In the genomic region with DNA sequence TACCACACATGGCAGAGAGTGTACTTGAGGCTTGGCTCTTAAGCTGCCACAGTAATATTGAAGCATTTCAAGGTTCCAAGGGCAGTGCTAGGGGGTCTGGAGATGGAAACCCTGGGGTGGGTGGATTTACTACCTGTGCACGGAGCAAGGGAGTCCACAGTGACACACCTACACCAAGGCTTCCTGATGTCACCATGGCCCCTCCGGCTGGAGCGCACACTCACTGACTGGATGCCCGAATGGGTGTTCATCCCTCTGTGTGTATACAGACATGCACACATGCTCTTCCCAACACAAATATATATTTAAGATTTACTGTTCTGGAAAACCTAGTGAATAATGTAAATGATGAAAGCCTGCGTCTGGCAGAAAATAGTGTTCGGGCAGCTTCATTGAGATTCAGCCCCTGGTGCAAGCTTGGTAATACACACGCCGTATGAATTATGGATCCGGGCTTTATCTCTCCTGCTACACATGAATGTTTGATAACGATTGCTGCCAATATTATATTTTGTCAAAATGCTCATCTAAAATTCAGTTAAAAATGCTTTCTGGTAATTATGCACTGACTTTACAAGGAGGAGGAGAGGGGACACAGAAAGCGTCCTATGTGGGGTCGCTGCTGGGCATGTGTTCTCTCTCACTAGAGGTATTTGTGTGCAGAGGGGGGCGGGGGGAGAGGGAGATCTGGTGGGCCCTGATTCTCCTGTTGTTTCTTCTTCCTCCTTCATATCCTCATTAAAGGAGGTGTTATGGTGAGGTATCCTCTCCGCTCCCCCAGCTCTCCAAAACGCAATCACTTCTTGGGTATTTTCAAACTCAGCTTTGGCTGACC, we compare ENCODE assay signal across 28 mouse cellular contexts.
A peak's percentile ranks its signal among the peaks of the same experiment; 100 is the strongest.
DNase-seq lines count a peak whose midpoint lies in the region; ATAC-seq lines count a peak whose summit lies in the region.
"Had no signal": no experiment of that assay in that cellular context is flagged by ENCODE, and none has a peak within 500 bp of the region (broad histone marks: within the 10 kb centered on the region; RNA-seq: fewer than 3 reads in every experiment).

No protein-coding gene starts in this region.

- no peaks in the 10 kb centered on the region for H3K4me1 ChIP-seq in forebrain, embryonic 14.5 days (ENCODE audit: control insufficient read depth, insufficient read depth, low read length)
- H3K4me1 ChIP-seq in forebrain, embryonic 11.5 days (replicated peaks; ENCODE audit: control insufficient read depth, insufficient read depth, low read length): no peaks in the 10 kb centered on the region
- H3K4me1 ChIP-seq in hindbrain, embryonic 13.5 days (replicated peaks): no peaks in the 10 kb centered on the region; the same call in 1 of the 2 replicates
- H3K4me1 ChIP-seq in hindbrain, embryonic 10.5 days (replicated peaks): peaks cover 6% of the 10 kb centered on the region; the same call in 1 of the 2 replicates
- H3K4me1 ChIP-seq in neural tube, embryonic 13.5 days (replicated peaks): peaks cover 4% of the 10 kb centered on the region; the same call in 1 of the 2 replicates
- H3K4me1 ChIP-seq in neural tube, embryonic 15.5 days: peaks cover 10% of the 10 kb centered on the region
- H3K4me1 ChIP-seq: kidney, embryonic 15.5 days; limb, embryonic 12.5 days; liver, embryonic 15.5 days had no signal

- no peaks in the 10 kb centered on the region for H3K27me3 ChIP-seq in forebrain, embryonic 14.5 days (replicated peaks; ENCODE audit: control insufficient read depth, insufficient read depth, low read length)
- H3K27me3 ChIP-seq in forebrain, embryonic 11.5 days (ENCODE audit: control insufficient read depth, insufficient read depth, low read length): no peaks in the 10 kb centered on the region
- no peaks in the 10 kb centered on the region for H3K27me3 ChIP-seq in hindbrain, embryonic 13.5 days
- H3K27me3 ChIP-seq in hindbrain, embryonic 10.5 days (ENCODE audit: insufficient read depth, poor library complexity, severe bottlenecking): 0 out of 2 replicates have a peak, but pooled peaks cover 4% of the 10 kb centered on the region
- H3K27me3 ChIP-seq in neural tube, embryonic 13.5 days: no peaks in the 10 kb centered on the region
- H3K27me3 ChIP-seq in neural tube, embryonic 15.5 days (replicated peaks): no peaks in the 10 kb centered on the region
- H3K27me3 ChIP-seq: CH12.LX; kidney, embryonic 15.5 days; limb, embryonic 12.5 days; liver, embryonic 15.5 days had no signal

- WGBS in forebrain, embryonic 14.5 days: 87% methylated on average over 15 of the region's 15 CpGs
- WGBS in forebrain, embryonic 11.5 days: 93% methylated on average over 15 of the region's 15 CpGs
- WGBS in hindbrain, embryonic 13.5 days: 80% methylated on average over 15 of the region's 15 CpGs
- WGBS in hindbrain, embryonic 10.5 days: 95% methylated on average over 15 of the region's 15 CpGs
- WGBS in neural tube, embryonic 13.5 days: 79% methylated on average over 15 of the region's 15 CpGs
- WGBS in neural tube, embryonic 15.5 days: 75% methylated on average over 15 of the region's 15 CpGs

- no peak overlapping the region for H3K4me3 ChIP-seq in forebrain, embryonic 14.5 days (ENCODE audit: low read depth, low read length)
- H3K4me3 ChIP-seq in forebrain, embryonic 11.5 days (ENCODE audit: low read depth, low read length): no peak overlapping the region
- H3K4me3 ChIP-seq in hindbrain, embryonic 13.5 days: no peak overlapping the region
- H3K4me3 ChIP-seq in hindbrain, embryonic 10.5 days: no peak overlapping the region
- H3K4me3 ChIP-seq in neural tube, embryonic 13.5 days: no peak overlapping the region
- no peak overlapping the region for H3K4me3 ChIP-seq in neural tube, embryonic 15.5 days (replicated peaks)
- H3K4me3 ChIP-seq: kidney, embryonic 15.5 days; left cerebral cortex, adult 2 months; limb, embryonic 12.5 days; liver, embryonic 15.5 days had no signal

- 0 out of 2 replicates have a peak overlapping the region, but pooled peaks have one; percentile 21 for H3K27ac ChIP-seq in forebrain, embryonic 14.5 days (ENCODE audit: low read depth, low read length)
- no peak overlapping the region for H3K27ac ChIP-seq in forebrain, embryonic 11.5 days (ENCODE audit: low read depth, low read length)
- H3K27ac ChIP-seq in hindbrain, embryonic 13.5 days: peak overlapping the region; percentile 60
- H3K27ac ChIP-seq in hindbrain, embryonic 10.5 days: no peak overlapping the region
- peak overlapping the region; percentile 55 for H3K27ac ChIP-seq in neural tube, embryonic 13.5 days (replicated peaks)
- H3K27ac ChIP-seq in neural tube, embryonic 15.5 days (replicated peaks): peak overlapping the region; percentile 58
- H3K27ac ChIP-seq: kidney, embryonic 15.5 days; left cerebral cortex, adult 2 months; limb, embryonic 12.5 days; liver, embryonic 15.5 days; stomach, postnatal 0 days had no signal

- no peaks in the 10 kb centered on the region for H3K9me3 ChIP-seq in forebrain, embryonic 14.5 days (replicated peaks; ENCODE audit: control insufficient read depth, low read length)
- H3K9me3 ChIP-seq in forebrain, embryonic 11.5 days (ENCODE audit: control insufficient read depth, low read length): no peaks in the 10 kb centered on the region
- H3K9me3 ChIP-seq in hindbrain, embryonic 13.5 days: no peaks in the 10 kb centered on the region
- no peaks in the 10 kb centered on the region for H3K9me3 ChIP-seq in hindbrain, embryonic 10.5 days
- no peaks in the 10 kb centered on the region for H3K9me3 ChIP-seq in neural tube, embryonic 13.5 days
- H3K9me3 ChIP-seq in neural tube, embryonic 15.5 days (replicated peaks): no peaks in the 10 kb centered on the region
- H3K9me3 ChIP-seq: kidney, embryonic 15.5 days; liver, embryonic 15.5 days had no signal

- no peak for ATAC-seq in forebrain, embryonic 14.5 days
- no peak for ATAC-seq in forebrain, embryonic 11.5 days (replicated peaks; ENCODE audit: low FRiP score)
- no peak for ATAC-seq in hindbrain, embryonic 13.5 days (ENCODE audit: low FRiP score)
- ATAC-seq in neural tube, embryonic 13.5 days (ENCODE audit: low read depth): peak; percentile 59
- ATAC-seq in neural tube, embryonic 15.5 days (ENCODE audit: low FRiP score): peak; percentile 41; the same call in 1 of the 2 replicates
- ATAC-seq in inflammation-experienced regulatory T-cells, adult 6 months: no peak
- ATAC-seq: activated CD4-positive, CD25-positive, alpha-beta regulatory T cell, adult 4 months had no signal

- no peak overlapping the region for H3K4me2 ChIP-seq in forebrain, embryonic 14.5 days (ENCODE audit: low read length)
- H3K4me2 ChIP-seq in forebrain, embryonic 11.5 days (ENCODE audit: low read depth, low read length, severe bottlenecking): no peak overlapping the region
- no peak overlapping the region for H3K4me2 ChIP-seq in hindbrain, embryonic 13.5 days
- no peak overlapping the region for H3K4me2 ChIP-seq in neural tube, embryonic 13.5 days
- H3K4me2 ChIP-seq in neural tube, embryonic 15.5 days: no peak overlapping the region
- H3K4me2 ChIP-seq: kidney, embryonic 15.5 days; limb, embryonic 12.5 days; liver, embryonic 15.5 days; lung, embryonic 14.5 days had no signal

- no peaks in the 10 kb centered on the region for H3K36me3 ChIP-seq in forebrain, embryonic 14.5 days (ENCODE audit: control insufficient read depth, insufficient read depth, low read length)
- H3K36me3 ChIP-seq in forebrain, embryonic 11.5 days (ENCODE audit: control insufficient read depth, insufficient read depth, low read length): no peaks in the 10 kb centered on the region
- H3K36me3 ChIP-seq in hindbrain, embryonic 13.5 days: no peaks in the 10 kb centered on the region
- no peaks in the 10 kb centered on the region for H3K36me3 ChIP-seq in hindbrain, embryonic 10.5 days
- H3K36me3 ChIP-seq in neural tube, embryonic 13.5 days: no peaks in the 10 kb centered on the region
- no peaks in the 10 kb centered on the region for H3K36me3 ChIP-seq in neural tube, embryonic 15.5 days
- H3K36me3 ChIP-seq: kidney, embryonic 15.5 days; limb, embryonic 12.5 days; liver, embryonic 15.5 days had no signal

- DNase-seq in forebrain, embryonic 14.5 days (ENCODE audit: low spot score): no peak
- DNase-seq in forebrain, embryonic 11.5 days (ENCODE audit: low spot score): no peak
- DNase-seq in hindbrain, embryonic 10.5 days (ENCODE audit: low spot score): no peak
- no peak for DNase-seq in neural tube, embryonic 10.5 days (ENCODE audit: extremely low spot score, low spot score)
- DNase-seq: adrenal gland, adult 2 months; cerebellum, adult 9-10 months; cerebellum, postnatal 36 days; gastrocnemius, postnatal 10 days; heart, postnatal 14 days; kidney, adult 18-20 months; kidney, postnatal 25 days; lung, embryonic 14.5 days; lung, postnatal 14 days; right cerebral cortex, adult 18-20 months; spleen, adult 18-20 months; thymus, adult 18-20 months; thymus, postnatal 25 days had no signal

- H3K9ac ChIP-seq in forebrain, embryonic 14.5 days (ENCODE audit: low read length): no peak overlapping the region
- H3K9ac ChIP-seq in forebrain, embryonic 11.5 days (ENCODE audit: low read length): no peak overlapping the region
- no peak overlapping the region for H3K9ac ChIP-seq in hindbrain, embryonic 13.5 days
- H3K9ac ChIP-seq in neural tube, embryonic 13.5 days: no peak overlapping the region
- H3K9ac ChIP-seq in neural tube, embryonic 15.5 days (replicated peaks): no peak overlapping the region
- H3K9ac ChIP-seq: kidney, embryonic 15.5 days; limb, embryonic 12.5 days; liver, embryonic 15.5 days; lung, embryonic 14.5 days had no signal

Comparison
In these comparisons a context has a peak if more than half of its experiments do, and no peak if none do; other contexts are left out.
1. H3K27ac ChIP-seq: peak in forebrain, embryonic 14.5 days (single experiment), hindbrain, embryonic 13.5 days (single experiment), neural tube, embryonic 13.5 days (single experiment) and neural tube, embryonic 15.5 days (single experiment); none in forebrain, embryonic 11.5 days (single experiment) and hindbrain, embryonic 10.5 days (single experiment).
2. ATAC-seq: peak in neural tube, embryonic 13.5 days (single experiment) and neural tube, embryonic 15.5 days (single experiment); none in forebrain, embryonic 14.5 days (single experiment), forebrain, embryonic 11.5 days (single experiment), hindbrain, embryonic 13.5 days (single experiment) and inflammation-experienced regulatory T-cells, adult 6 months (single experiment).